Mouse (Mus musculus) adrenal gland, postnatal 4 days (tissue): ENCODE measurements around the gene Sec14l1. TPM values are rescaled to one million over a fixed set of nuclear protein-coding genes. Genes with fewer than 3 reads are reported as not detected.

ENCODE experiments used
- microRNA-seq: library from miRNA; unstranded; fragments of <30 nt; microRNA quantifications from one replicate; pipeline ENCODE4 v1.2.0, GENCODE M21; 2021
- total RNA-seq, 2 experiments: library from RNA; stranded (reverse); gene quantifications; 2 replicates each; pipeline ENCODE4 v1.2.3; 2021

Sec14l1 gene
- total RNA-seq, 2 experiments from 2014 or later = 171 to 174 TPM

Small RNAs within 50 kb of the gene (microRNA-seq; reads per million reads assigned to microRNA genes)
- gene Gm24323 (not detected), gene Mir6516 (20.5 reads per million, percentile 30 among the genes with 10 or more reads in this experiment)

Other genes with a start within 250 kb of the Sec14l1 start
- gene Mgat5b, start 196.3 kb upstream of the Sec14l1 start, total RNA-seq = 1 to 10 TPM; 4.1 to 4.5 TPM
- 100 to 1,000 TPM; 158 to 171 TPM for gene Sept9, start 84.5 kb downstream of the Sec14l1 start, total RNA-seq